Mouse (Mus musculus) midbrain, embryonic 14.5 days (tissue): ENCODE data around the gene Lrrc74a. TPM values are rescaled to one million over a fixed set of nuclear protein-coding genes. Genes with fewer than 3 reads are reported as not detected.

Source experiments
- ATAC-seq: fragments of 200-750 bp; cut with Nextera tagmentation; 2 replicates; pipeline ENCODE4 v1.8.0; 2017; ENCODE audit warnings: moderate number of reproducible peaks, moderate library complexity; ENCODE audit not compliant: low FRiP score, low TSS enrichment
- DNase-seq: peaks from one replicate; pipeline ENCODE4 v3.0.0-alpha.2; 2015
- H3K27ac ChIP-seq: fragments of 300-500 bp; sonication (generic); replicated peaks from 2 replicates; pipeline ENCODE4 v1.5.1; 2014; ENCODE audit warnings: mild to moderate bottlenecking, low read depth, low read length, moderate library complexity
- H3K27me3 ChIP-seq: fragments of 300-500 bp; sonication (generic); 2 replicates; pipeline ENCODE4 v1.6.1; 2014; ENCODE audit warnings: low read length, control low read depth, mixed read lengths; ENCODE audit not compliant: control insufficient read depth, insufficient read depth
- H3K36me3 ChIP-seq: fragments of 300-500 bp; sonication (generic); 2 replicates; pipeline ENCODE4 v1.6.1; 2014; ENCODE audit warnings: low read length, control low read depth; ENCODE audit not compliant: control insufficient read depth, insufficient read depth
- H3K4me1 ChIP-seq: fragments of 300-500 bp; sonication (generic); 2 replicates; pipeline ENCODE4 v1.6.1; 2014; ENCODE audit warnings: mild to moderate bottlenecking, antibody characterized with exemption, low read length, control low read depth; ENCODE audit not compliant: control insufficient read depth, insufficient read depth
- H3K4me2 ChIP-seq: fragments of 300-500 bp; sonication (generic); 2 replicates; pipeline ENCODE4 v1.6.1; 2014; ENCODE audit warnings: mild to moderate bottlenecking, low read length, moderate library complexity
- H3K4me3 ChIP-seq: fragments of 300-500 bp; sonication (generic); replicated peaks from 2 replicates; pipeline ENCODE4 v1.5.1; 2014; ENCODE audit warnings: low read depth, low read length
- H3K9ac ChIP-seq: fragments of 300-500 bp; sonication (generic); replicated peaks from 2 replicates; pipeline ENCODE4 v1.6.1; 2014; ENCODE audit warnings: mild to moderate bottlenecking, low read length, moderate library complexity
- H3K9me3 ChIP-seq: fragments of 300-500 bp; sonication (generic); 2 replicates; pipeline ENCODE4 v1.6.1; 2016; ENCODE audit warnings: low read length, control low read depth, mixed read lengths; ENCODE audit not compliant: control insufficient read depth
- WGBS: fragments of 180-500 bp; shearing (Covaris S2); extraction: QIAGEN DNeasy Blood & Tissue Kit; methylation state at CpG from one replicate; pipeline ENCODE4 v1.1.7; 2014; 5-methylcytosine and 5-hydroxymethylcytosine counted together
- polyA plus RNA-seq: library from polyadenylated mRNA; unstranded; fragments of >200 nt; fragmentation: Nextera tagmentation; extraction: Ambion mirVana; gene quantifications from 2 replicates; pipeline ENCODE4 v1.2.1, GENCODE M21; 2014

Lrrc74a gene
- polyA plus RNA-seq, 1 experiment from 2014 or later: not detected

GRCm38 (mm10) chr12:86802899-86803298 lies 68.7 kb downstream of the Lrrc74a start:
- Histone ChIP-seq H3K27me3 (no peaks in the 10 kb centered on the region), H3K4me3 (no peak overlapping the region), H3K9ac (no peak overlapping the region), H3K4me2 (no peak overlapping the region), H3K9me3 (no peaks in the 10 kb centered on the region), H3K4me1 (peaks cover 87% of the 10 kb centered on the region), H3K27ac (peak overlapping the region; percentile 99), H3K36me3 (no peaks in the 10 kb centered on the region)
- peak; percentile 50 for DNase-seq
- ATAC-seq: no peak
- 40% methylated on average over 3 of the region's 3 CpGs for WGBS

GRCm38 (mm10) chr12:86803651-86804307 lies 69.6 kb downstream of the Lrrc74a start:
- no peaks in the 10 kb centered on the region for H3K27me3 ChIP-seq
- 44% methylated on average over 6 of the region's 6 CpGs for WGBS
- peak overlapping the region; percentile 99 for H3K27ac ChIP-seq
- ATAC-seq (no peak), DNase-seq (peak; percentile 69)
- peaks cover 95% of the 10 kb centered on the region for H3K4me1 ChIP-seq
- no peaks in the 10 kb centered on the region for H3K36me3 ChIP-seq
- no peaks in the 10 kb centered on the region for H3K9me3 ChIP-seq
- no peak overlapping the region for H3K4me2 ChIP-seq
- H3K9ac ChIP-seq: no peak overlapping the region
- no peak overlapping the region for H3K4me3 ChIP-seq

- Histone ChIP-seq H3K36me3 (no peaks in the 10 kb centered on the region), H3K27ac (peak overlapping the region; percentile 99), H3K4me2 (no peak overlapping the region), H3K9me3 (no peaks in the 10 kb centered on the region), H3K4me3 (no peak overlapping the region), H3K9ac (no peak overlapping the region), H3K4me1 (peaks cover 95% of the 10 kb centered on the region), H3K27me3 (no peaks in the 10 kb centered on the region)
- no peak for ATAC-seq
- DNase-seq: peak; percentile 48
- 25% methylated on average over 4 of the region's 4 CpGs for WGBS
Observed at GRCm38 (mm10) chr12:86804308-86804700, 70.1 kb downstream of the Lrrc74a start.

GRCm38 (mm10) chr12:86804857-86805256 lies 70.7 kb downstream of the Lrrc74a start:
- peaks cover 95% of the 10 kb centered on the region for H3K4me1 ChIP-seq
- no peak for DNase-seq
- WGBS: 84% methylated on average over 2 of the region's 2 CpGs
- no peaks in the 10 kb centered on the region for H3K27me3 ChIP-seq
- ATAC-seq: no peak
- peak overlapping the region; percentile 99; the same call in 1 of the 2 replicates for H3K27ac ChIP-seq
- no peak overlapping the region for H3K9ac ChIP-seq
- no peak overlapping the region for H3K4me2 ChIP-seq
- H3K4me3 ChIP-seq: no peak overlapping the region
- H3K36me3 ChIP-seq: no peaks in the 10 kb centered on the region
- H3K9me3 ChIP-seq: no peaks in the 10 kb centered on the region

GRCm38 (mm10) chr12:86805315-86805714 lies 71.1 kb downstream of the Lrrc74a start:
- ATAC-seq (no peak), DNase-seq (no peak)
- Histone ChIP-seq H3K9ac (no peak overlapping the region), H3K4me1 (peaks cover 91% of the 10 kb centered on the region), H3K4me3 (no peak overlapping the region), H3K27me3 (no peaks in the 10 kb centered on the region), H3K27ac (peak overlapping the region; percentile 99), H3K9me3 (no peaks in the 10 kb centered on the region), H3K36me3 (no peaks in the 10 kb centered on the region), H3K4me2 (no peak overlapping the region)
- 62% methylated on average over 4 of the region's 4 CpGs for WGBS

- no peaks in the 10 kb centered on the region for H3K27me3 ChIP-seq
- H3K27ac ChIP-seq: peak overlapping the region; percentile 99
Observed at GRCm38 (mm10) chr12:86806031-86806922, 72.1 kb downstream of the Lrrc74a start.

GRCm38 (mm10) chr12:86806923-86807794 lies 73.0 kb downstream of the Lrrc74a start:
- WGBS: 6% methylated on average over 5 of the region's 5 CpGs
- Histone ChIP-seq H3K4me1 (peaks cover 91% of the 10 kb centered on the region), H3K9ac (peak overlapping the region; percentile 38; the same call in 1 of the 2 replicates), H3K27ac (peak overlapping the region; percentile 99), H3K36me3 (no peaks in the 10 kb centered on the region), H3K4me2 (peak overlapping the region; percentile 53), H3K9me3 (no peaks in the 10 kb centered on the region), H3K4me3 (no peak overlapping the region), H3K27me3 (no peaks in the 10 kb centered on the region)
- ATAC-seq: peak; percentile 82
- peak; percentile 95 for DNase-seq

More at GRCm38 (mm10) chr12:86806031-86806922, 72.1 kb downstream of the Lrrc74a start:
- no peaks in the 10 kb centered on the region for H3K36me3 ChIP-seq
- DNase-seq (peak; percentile 94), ATAC-seq (peak; percentile 44)
- peak overlapping the region; percentile 38; the same call in 1 of the 2 replicates for H3K9ac ChIP-seq
- H3K4me1 ChIP-seq: peaks cover 91% of the 10 kb centered on the region
- no peaks in the 10 kb centered on the region for H3K9me3 ChIP-seq
- WGBS: under 1% methylated on average over 19 of the region's 20 CpGs
- peak overlapping the region; percentile 53 for H3K4me2 ChIP-seq
- H3K4me3 ChIP-seq: no peak overlapping the region

- no peak overlapping the region for H3K4me3 ChIP-seq
- H3K4me2 ChIP-seq: peak overlapping the region; percentile 53
- 15% methylated on average over 4 of the region's 4 CpGs for WGBS
- no peaks in the 10 kb centered on the region for H3K27me3 ChIP-seq
- H3K9me3 ChIP-seq: no peaks in the 10 kb centered on the region
- peak overlapping the region; percentile 99 for H3K27ac ChIP-seq
- H3K9ac ChIP-seq: peak overlapping the region; percentile 17; the same call in 1 of the 2 replicates
- H3K4me1 ChIP-seq: peaks cover 89% of the 10 kb centered on the region
- no peaks in the 10 kb centered on the region for H3K36me3 ChIP-seq
- DNase-seq: no peak
- ATAC-seq: peak; percentile 2; the same call in 1 of the 2 replicates
Observed at GRCm38 (mm10) chr12:86807795-86808128, 73.6 kb downstream of the Lrrc74a start.
